Mouse (Mus musculus) c-Kit-positive CD71-positive TER-119-positive erythroid progenitor cells, embryonic 14.5 days (primary cell): ENCODE measurements at regions not wholly inside any gene's neighbourhood (a gene's known extent, or its start where the extent isn't known, plus 50 kb on each side); places are given as distances from the start of the nearest gene placed in this dataset.
A peak's percentile ranks its signal among the peaks of the same experiment; 100 is the strongest.

Experiments used
- DNase-seq: peaks from one replicate; pipeline ENCODE4 v3.0.0-alpha.2; 2013; ENCODE audit warnings: low spot score

DNA sequence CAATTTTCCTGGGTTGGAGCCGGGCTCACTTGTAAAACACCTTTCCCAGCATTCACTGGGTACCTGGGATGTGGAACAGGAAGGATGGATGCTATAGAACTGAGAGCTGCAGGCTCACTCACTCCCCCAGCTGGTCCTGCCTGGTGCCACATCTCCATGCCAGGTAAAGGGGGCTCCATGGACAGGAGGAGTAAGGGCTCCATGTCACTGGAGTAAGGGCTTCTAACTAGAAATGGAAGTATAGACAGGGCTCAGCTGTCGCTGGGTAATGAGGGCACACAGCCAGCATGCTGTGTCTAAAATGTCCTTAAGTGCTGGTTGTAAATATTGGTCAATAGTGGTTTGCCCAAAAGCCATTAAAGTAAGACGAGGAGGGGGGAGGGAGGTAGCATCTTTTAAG lies 99.4 kb upstream of the Gpr12 start:
- no peak for DNase-seq

DNA sequence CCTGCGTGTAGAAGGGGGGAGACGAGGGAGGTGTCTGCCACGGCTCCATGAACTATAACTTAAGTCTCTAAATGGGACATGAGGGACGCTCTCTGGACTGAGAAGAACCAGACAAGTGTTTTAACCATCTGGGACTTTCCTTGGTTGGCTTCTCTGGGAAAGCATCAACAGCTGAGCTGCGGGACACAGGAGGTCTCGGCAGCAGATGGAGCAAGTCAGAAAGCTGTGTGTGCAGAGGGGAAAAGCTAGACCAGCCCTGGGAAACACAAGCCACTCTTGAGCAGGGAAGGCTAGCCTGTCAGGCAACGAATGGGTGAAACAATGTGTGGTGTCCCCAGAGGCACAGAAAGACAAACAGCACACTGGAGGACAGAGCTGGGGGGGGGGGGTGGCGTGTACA lies 98.5 kb upstream of the Gpr12 start:
- no peak for DNase-seq

DNA sequence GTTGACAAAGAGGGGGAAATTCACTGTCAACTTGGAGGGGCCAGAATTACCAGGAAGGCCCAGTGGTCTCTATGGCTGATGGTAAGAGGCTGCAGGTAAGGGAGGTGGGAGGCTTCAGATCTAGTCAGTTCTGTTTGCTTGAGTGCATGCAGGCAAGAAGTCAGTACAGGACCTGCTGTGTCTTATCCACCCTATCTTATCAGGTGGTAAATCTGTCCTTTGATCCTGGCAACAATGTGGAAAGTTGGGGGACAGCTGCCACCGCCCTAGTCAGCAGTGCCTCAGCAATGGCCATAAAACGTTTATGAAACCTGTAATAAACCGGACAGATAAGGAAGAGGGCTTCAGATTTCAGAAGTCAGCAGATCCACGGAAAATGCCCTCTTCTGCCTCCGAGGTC lies 97.9 kb upstream of the Gpr12 start:
- no peak for DNase-seq

DNA sequence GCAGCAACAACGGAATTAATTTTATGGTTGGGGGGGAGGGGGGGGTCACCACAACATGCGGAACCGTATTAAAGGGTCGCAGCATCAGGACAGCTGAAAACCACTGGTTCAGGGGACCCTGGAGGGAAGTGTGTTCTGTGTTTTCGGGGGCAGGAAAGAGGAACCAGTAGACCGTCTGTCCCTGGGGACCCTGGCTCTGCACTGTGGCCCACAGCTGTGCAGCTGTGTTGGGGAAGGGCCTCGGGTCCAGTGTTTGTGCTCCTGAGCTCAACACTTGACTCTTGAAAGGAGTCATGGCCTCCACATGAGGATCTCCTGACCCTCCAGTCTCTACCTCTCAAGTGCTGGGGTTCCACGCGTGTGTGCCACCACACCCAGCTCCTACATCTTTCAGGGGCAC lies 96.5 kb upstream of the Gpr12 start:
- no peak for DNase-seq

DNA sequence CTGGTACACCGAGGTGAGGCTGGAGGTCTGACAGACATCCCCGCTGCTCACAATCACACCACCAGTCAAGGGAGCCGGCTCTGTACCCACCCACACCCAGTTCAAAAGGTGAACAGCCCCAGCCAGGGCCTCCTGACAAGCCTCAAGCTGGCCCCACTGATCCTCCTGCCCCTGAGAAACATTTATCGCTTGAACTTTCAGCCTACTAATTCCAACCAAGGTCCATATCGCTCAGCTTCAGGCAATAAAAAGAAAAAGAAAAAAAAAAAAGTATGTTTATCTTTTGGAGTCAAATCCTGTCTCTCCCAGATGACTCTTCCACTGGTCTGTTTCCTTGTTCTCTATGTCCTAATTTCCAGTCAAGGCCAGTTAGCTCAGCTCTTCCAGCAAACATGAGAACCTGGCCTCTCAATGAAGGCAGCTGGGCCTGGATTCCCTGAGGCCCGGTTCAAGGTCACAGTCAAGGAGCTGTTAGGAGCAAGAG lies 94.2 kb upstream of the Gpr12 start:
- peak; percentile 54 for DNase-seq

DNA sequence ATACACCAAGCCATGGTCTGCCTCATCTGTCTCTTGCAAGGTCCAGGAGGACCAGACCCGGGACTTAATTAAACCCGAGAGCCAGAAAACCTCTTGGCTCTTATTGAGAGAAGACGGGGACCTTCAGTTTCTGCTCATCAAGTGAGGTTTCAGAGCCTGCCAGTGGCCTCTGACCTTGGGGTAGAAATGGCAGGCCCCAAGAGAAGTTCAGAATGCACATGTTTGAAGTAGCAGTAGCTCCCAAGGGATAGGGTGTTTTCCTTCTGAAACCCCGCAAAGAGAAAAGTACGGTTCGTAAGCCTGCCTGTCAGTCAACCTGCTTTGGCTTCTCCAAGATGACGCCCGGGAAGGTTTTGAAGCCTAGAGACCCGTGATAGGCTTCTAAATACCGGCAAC lies 93.7 kb upstream of the Gpr12 start:
- no peak for DNase-seq

DNA sequence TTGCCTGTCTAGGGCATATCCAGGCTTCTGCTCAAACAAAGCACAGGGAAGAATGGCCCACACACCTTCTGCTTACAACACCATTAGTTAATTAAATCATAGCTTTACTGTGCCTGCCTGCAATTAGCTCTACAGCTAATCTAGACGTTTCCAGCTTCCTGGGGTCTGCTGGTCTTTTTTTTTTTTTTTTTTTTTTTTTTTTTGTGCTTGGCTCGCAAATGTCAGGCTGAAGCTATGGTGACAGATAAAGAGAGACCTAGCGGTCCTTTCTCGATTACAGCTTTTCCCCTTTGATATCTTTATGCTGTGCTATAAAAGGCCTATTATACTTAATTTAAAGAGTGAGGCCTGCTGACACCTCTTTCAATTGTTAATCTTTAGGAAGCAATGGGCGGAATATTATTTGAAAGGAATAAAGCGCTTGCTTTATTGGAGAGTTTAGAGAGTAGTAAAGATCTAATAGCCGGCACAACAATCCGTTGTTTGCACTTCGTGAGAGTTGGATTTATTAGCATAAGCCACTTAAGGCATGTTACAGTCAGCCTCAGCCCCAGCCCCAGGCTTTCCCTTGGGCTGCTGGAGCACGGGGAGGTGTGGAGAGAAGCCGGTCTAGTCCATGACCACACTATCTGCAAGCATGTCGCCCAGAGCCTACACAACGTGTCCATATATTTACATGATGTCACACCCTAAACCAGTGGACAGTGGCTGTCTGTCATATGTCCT lies 93.2 kb upstream of the Gpr12 start:
- DNase-seq: no peak

DNA sequence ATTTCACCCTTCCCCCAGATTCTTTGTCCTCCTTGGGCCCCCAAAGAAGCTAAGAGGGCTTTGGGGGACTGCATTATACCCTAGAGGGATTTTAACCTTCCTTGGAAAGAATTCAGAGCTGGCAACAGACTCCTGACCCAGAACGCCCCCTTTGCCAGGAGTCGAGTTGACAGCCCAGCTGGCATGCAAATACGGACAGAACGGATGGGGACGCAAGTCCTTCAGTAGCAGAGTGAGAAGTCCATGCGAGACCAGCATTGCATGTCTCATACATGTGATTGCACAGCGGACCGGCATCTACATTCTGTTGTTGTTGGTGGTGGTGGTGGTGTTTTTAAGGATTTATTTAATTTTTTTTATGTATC lies 92.1 kb upstream of the Gpr12 start:
- no peak for DNase-seq

DNA sequence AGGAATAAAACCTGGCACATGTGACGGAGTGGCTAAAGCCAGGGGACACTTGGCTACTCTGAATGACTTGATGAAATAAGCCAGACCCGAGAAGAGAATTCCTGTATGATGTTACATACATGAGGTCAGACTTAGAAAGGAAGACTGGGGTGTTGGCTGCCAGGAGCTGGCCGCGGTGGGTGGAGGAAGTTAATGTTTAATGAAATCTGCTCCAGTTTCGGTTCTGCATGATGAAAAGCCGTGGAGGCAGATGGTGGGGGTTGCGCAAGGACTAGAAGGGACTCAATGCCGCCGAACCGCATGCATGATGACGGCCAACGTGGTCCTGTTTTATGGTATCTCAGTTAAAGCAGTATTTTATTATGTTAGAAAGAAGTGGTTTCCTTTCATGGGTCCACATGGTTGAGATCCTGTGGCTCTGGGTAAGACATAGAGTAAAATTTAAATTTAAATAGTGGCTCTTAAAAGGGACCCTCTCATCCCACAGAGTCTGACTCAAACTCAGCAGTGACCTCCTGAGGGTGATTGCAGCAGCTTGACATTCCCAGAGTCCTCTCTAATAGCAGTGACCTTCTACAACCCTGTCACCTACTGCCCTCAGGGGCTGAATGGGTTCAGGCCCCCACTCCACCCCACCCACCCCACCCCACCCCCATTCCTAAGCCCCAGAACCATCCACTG lies 91.6 kb upstream of the Gpr12 start:
- DNase-seq: no peak

DNA sequence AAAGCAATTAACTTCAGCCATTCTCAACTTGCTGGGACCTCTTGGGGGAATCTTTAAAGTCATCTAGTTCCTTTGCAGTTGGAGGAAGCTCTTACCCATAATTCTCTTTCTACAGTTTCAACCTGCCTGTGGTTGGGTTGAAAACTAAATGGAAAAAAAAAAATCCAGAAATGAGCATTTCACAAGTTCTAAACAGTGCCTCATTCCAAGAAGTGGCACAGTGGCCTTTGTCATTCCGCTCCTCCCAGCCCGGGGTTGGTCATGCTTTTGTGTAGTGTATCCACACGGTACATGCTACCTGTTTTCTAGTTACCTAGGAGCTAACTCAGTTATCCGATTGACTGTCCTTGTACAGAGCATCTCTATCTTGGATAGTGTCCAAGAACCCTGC lies 90.8 kb upstream of the Gpr12 start:
- DNase-seq: no peak

DNA sequence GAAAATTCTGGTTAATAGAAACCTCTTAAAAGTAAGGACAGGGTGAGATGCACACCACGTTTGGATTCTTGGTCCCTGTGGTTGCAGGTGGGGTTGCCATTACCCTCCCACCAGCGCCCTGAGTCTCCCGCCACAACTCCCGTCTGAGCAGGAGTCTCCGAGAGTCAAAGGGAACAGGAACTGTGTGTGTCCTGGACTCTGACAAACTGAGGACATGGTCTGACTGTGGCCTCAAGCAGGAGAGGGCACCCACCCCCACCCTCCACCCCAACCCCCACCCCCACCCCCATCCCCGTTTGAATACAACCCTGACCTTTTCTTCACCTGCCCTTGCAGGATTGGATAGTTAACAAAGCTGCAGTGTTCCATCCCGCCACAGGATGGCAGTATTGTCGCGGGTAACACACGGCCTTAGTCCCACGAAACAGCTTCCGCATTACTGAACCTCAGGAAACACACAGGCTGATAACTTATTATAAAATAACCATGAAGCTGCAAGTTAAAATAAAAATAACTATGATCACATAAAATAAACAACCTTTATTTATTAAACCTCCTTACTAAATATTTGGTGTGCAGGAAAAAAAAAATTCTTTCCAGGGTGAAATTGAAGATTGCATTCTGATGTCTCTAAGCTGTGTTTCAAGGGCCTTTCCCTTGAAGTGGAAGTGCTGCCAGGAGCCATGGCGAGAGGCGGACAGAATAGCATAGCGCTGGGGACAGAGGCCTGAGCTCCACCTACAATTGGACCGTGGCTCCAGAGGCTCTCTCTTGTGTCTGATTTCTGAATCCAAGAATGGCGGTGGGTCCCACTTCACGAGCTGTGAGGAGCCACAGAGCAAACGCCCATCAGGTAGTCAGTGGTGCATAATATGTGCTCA lies 90.2 kb upstream of the Gpr12 start:
- DNase-seq: peak; percentile 75

DNA sequence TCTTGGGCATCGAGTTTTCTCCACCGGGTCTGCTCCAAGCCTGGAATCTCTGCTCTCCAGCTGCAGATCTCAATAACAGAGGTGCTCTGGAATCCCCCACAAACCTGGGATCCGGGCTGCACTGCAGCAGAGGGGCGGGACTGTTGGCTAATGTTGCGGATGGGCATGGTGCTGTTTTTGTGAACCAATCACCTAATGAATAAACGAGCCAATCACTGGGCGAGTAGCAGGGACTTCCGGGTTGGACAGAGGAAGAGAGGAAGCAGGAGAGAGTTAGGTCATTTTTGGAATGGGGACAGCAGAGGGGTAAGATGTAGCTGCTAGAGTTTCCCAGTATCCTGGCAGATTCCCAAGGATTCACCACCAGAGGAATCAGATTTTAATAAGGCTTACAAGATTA lies 76.7 kb upstream of the Gpr12 start:
- DNase-seq: no peak

DNA sequence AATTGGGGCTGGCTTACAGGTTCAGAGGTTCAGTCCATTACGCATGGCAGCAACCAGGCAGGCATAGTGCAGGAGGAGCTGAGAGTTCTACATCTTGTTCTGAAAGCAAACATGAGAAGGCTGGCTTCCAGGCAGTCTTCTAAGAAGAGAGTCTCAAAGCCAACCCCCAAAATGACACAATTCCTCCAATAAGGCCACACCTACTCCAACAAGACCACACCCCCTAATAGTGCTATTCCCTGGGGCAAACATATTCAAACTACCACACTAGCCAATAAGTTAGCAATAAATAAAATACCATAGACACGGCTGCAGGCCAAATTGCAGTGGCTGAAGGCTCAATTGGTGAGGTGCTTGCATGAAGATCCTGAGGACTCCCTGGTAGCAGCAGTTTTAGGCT lies 72.2 kb upstream of the Gpr12 start:
- no peak for DNase-seq

DNA sequence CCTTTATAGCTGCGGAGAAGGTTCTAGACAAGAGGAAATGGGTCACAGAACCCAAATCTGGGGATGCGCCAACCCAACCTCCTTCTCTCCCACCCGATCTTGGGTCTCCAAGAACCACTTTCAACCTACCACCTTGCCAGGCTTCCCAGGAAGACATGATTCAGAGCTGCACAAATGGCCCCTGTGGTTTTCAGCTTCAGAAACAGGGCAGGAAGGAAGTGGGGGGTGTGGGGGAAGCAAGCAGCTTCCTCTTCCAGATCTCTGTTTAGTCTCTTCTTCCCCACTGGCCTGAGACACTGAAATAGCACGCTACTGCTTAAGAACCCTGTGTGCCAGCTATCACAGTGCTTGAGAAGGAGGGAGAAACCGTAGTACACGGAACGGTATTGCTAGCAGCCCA lies 70.4 kb upstream of the Gpr12 start:
- DNase-seq: no peak

DNA sequence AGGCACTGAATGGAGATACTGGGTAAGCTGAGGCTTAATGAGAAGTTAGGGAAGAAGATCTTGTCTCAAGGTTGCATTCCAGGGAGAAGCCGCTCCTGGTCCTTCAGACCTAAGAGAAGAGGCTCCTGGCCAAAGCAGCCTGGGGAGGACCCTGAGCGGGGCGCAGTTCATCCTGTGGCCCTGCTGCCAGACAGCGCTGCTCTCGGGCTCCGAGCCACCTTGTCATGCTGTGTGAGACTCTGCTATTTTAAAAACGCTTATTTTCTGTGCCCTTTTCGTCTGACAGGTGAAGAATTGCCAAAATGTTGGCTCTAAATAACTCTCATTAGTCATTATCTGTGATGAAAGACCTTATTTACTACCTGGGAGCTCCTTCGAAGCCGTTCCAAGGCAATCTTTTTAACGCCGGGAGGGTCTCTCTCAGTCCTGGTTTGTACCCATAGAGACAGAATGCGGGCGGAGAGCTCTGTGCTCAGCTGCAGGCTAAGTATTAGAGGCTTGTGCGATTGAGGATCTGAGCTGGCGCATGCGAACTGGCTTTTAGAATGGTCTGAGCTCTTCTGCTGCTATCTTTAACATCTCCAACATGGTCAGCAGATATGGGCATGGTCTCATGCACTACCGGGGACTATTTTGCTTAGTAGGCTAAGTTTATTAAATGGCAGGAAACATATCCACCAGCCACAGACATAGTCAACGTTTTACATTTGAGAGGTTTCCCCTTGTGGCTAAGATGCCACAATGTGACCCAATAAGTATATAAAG lies 68.8 kb upstream of the Gpr12 start:
- no peak for DNase-seq

DNA sequence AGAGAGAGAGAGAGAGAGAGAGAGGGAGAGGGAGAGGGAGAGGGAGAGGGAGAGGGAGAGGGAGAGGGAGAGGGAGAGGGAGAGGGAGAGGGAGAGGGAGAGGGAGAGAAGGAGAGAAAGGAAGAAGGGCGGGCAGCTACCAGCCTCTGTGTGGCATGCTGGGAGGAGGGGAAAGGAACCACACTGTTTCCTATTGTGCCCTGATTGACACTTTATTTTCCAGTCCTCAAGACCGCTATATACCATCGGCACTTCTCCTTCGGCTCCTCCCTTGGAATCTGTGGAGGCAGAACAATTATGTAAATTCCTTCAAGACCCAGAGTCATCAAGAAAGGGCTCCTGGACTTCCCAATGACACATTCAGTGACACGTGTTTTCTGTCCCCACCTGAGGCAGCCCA lies 67.8 kb upstream of the Gpr12 start:
- DNase-seq: no peak

DNA sequence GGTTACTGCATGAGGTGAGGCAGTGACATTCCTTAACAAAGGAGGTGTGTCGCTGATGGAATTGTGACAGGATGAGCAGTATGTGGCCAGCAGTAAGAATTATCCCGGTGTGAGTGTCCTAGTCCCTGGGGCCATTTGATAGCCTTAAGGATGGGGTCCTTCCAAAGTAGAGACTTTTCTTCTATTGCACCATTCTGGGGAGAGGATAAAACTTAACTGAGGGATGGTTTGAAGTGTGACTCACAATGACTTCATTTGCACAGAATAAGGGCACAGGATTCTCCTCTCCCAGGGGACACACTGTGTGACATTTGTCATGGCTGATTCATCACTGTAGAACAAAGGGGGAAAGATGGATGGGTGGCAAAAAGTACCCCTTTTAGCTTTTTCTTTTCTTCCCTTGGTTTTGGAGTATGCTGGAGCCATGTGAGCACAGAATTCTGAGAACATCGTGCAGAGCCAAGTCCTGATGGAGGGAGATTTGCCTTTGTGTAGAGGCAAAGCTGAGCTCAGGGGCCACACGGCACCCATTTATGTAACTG lies 63.6 kb upstream of the Gpr12 start:
- DNase-seq: no peak

DNA sequence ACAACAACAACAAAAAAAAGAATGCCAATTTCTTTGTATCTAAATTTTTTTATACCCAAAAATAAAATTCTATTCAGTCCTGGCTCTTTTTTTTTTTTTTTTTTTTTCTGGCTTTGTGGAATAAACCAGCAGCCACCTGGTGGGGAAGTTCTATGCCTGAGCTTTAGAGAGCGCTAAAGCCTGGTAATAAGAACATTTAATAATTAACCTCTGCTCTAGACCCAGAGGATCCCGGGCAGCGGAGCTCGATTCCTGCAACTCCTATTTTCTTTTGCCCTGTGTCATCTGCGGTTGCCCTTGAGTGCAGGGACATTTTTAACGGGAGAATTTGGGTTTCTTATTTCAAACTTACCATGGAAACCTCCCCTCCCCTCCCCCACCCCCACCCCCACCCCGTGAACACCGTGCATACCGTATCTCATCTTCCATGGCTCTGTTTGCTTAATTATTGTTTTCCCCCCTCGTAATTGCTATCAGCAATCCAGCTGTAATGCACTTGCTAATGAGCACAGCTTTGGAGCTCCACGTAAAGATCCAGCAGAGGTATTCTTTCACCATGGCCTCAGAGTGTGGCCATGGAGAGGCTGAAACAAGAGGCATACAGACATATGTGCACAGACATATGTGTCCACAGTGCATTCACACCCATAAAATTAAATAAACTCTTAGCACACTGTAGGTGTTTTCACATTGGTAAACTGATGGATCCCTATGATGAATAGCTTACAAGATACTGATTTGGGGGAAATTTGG lies 62.8 kb upstream of the Gpr12 start:
- no peak for DNase-seq

DNA sequence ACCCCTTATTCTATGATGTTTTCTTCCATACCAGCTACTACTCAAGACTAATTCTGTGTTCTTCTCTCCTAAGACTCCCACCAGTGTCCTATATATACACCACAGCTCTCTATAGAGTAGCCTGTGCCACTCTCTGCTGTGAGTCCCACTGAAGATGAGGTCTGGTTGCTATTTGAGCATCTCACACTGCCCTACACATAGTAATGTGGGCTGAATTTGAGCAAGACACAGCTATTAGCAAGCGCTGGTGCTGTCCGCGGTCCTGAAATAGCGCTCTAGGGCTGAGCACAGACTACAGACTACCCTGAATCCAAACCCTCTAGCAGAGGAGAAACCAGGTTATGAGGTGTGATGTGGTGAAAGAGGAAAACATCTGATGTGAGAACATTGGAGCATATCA lies 59.5 kb upstream of the Gpr12 start:
- DNase-seq: peak; percentile 27

DNA sequence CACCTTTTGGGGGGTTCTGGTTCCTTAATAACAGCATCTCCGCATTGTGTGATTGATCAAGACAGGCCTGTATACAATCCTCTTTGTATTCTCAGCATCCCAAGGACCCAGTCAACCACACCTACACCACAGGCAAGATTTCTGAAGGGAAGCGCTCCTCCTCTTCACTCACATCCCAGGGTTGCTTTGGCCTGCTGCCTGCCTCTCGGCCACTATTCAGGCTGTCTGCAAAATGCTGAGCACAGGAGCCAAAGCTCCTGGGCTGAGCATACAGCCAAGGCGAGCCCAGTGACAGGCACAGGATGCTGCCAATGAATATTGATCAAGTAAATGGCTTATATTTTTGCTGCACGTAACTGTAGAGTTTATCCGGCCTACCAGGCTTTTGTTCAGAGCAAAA lies 56.9 kb upstream of the Gpr12 start:
- no peak for DNase-seq

DNA sequence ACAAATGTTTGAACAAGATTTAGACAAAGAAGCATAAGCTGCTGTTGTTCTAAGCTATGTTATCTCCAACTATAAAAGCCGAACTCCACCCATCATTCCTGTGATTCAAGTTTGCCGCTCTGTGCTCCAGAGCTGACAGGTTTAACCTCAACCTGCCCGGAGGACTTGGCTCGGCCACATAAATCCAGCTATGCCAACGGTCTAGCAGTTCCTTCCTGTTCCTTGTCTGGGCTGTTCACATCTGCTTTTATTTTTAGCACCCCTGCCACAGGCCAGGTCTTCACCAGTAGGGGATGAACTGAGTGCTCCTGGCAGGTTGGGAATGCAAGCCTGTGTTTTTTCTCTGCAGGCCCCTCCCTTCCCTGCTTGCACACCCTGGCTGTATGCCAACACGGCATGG lies 51.8 kb upstream of the Gpr12 start:
- no peak for DNase-seq
